20 mouse cellular contexts compared by ENCODE assay signal in the genomic region with DNA sequence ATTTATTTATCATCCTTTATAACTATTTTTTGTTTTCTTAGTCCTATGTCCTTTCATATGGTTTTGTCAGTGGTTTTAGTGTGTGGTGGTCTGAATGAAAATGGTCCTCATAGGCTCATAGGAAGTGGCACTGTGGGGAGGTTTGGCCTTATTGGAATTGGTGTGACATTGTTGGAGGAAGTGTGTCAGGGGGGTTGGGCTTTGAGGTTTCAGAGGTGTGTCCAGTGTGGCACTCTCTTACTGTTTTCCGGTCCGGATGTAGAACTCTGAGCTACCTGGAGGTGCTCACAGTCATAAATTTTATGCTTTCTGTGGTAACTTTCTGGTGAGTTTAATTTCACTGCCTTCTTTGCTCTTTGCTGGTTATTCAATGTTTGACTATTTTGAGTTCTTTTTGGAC. TPM values are rescaled to one million over a fixed set of nuclear protein-coding genes. Genes with fewer than 3 reads are reported as not detected.
DNase-seq lines count a peak whose midpoint lies in the region; ATAC-seq and TF ChIP-seq lines count a peak whose summit lies in the region.
"Had no signal": no experiment of that assay in that cellular context is flagged by ENCODE, and none has a peak within 500 bp of the region (broad histone marks: within the 10 kb centered on the region; RNA-seq: fewer than 3 reads in every experiment).

No protein-coding gene starts in this region.

- DNase-seq in 416B (ENCODE audit: low read depth) = peak; percentile 77
- peak; percentile 40 to 50 for DNase-seq in B cell, adult 2 months
- DNase-seq in frontal cortex, postnatal 25 days (ENCODE audit: low spot score in 2 of 2) = no peak
- DNase-seq in forebrain, postnatal 0 days = no peak
- no peak for DNase-seq in heart, adult 18-20 months
- DNase-seq: adrenal gland, adult 2 months; cerebellum, adult 9-10 months; heart, postnatal 10 days; thymus, postnatal 14 days had no signal

- H3K4me2 ChIP-seq in forebrain, postnatal 0 days (ENCODE audit: low read depth) = no peak overlapping the region
- H3K4me2 ChIP-seq: embryonic facial prominence, embryonic 13.5 days; heart, embryonic 11.5 days; hindbrain, embryonic 12.5 days; limb, embryonic 13.5 days; lung, embryonic 15.5 days; midbrain, embryonic 15.5 days had no signal

- H3K27me3 ChIP-seq in forebrain, postnatal 0 days (ENCODE audit: insufficient read depth, low read length) = no peaks in the 10 kb centered on the region
- H3K27me3 ChIP-seq: embryonic facial prominence, embryonic 13.5 days; hindbrain, embryonic 12.5 days; limb, embryonic 13.5 days; lung, embryonic 15.5 days; midbrain, embryonic 15.5 days had no signal

- H3K36me3 ChIP-seq in forebrain, postnatal 0 days (ENCODE audit: insufficient read depth) = peaks cover 9% of the 10 kb centered on the region; the same call in 1 of the 2 replicates
- H3K36me3 ChIP-seq: midbrain, embryonic 15.5 days had no signal

- H3K9me3 ChIP-seq in forebrain, postnatal 0 days (ENCODE audit: low read length) = no peaks in the 10 kb centered on the region
- H3K9me3 ChIP-seq: embryonic facial prominence, embryonic 13.5 days; hindbrain, embryonic 12.5 days; limb, embryonic 13.5 days; lung, embryonic 15.5 days; midbrain, embryonic 15.5 days had no signal

- H3K4me1 ChIP-seq in forebrain, postnatal 0 days (ENCODE audit: insufficient read depth) = no peaks in the 10 kb centered on the region
- H3K4me1 ChIP-seq: embryonic facial prominence, embryonic 13.5 days; hindbrain, embryonic 12.5 days; limb, embryonic 13.5 days; lung, embryonic 15.5 days; midbrain, embryonic 15.5 days had no signal

- 100% methylated on average over 2 of the region's 2 CpGs for WGBS in forebrain, postnatal 0 days

- H3K4me3 ChIP-seq in forebrain, postnatal 0 days (ENCODE audit: low read depth, low read length) = no peak overlapping the region
- H3K4me3 ChIP-seq: embryonic facial prominence, embryonic 13.5 days; hindbrain, embryonic 12.5 days; limb, embryonic 13.5 days; lung, embryonic 15.5 days; midbrain, embryonic 15.5 days had no signal

- peak; percentile 93 for ATAC-seq in common myeloid progenitor, adult 5-6 weeks (replicated peaks; ENCODE audit: low read depth, poor library complexity, severe bottlenecking)
- peak; percentile 68 for ATAC-seq in megakaryocyte-erythroid progenitor cell, adult 5-6 weeks (replicated peaks; ENCODE audit: low FRiP score, low TSS enrichment, poor library complexity, severe bottlenecking)
- ATAC-seq in forebrain, postnatal 0 days = no peak
- ATAC-seq: forebrain, embryonic 14.5 days; midbrain, embryonic 15.5 days had no signal

- no peak overlapping the region for H3K9ac ChIP-seq in forebrain, postnatal 0 days
- H3K9ac ChIP-seq: embryonic facial prominence, embryonic 13.5 days; hindbrain, embryonic 12.5 days; limb, embryonic 13.5 days; liver, embryonic 14.5 days; lung, embryonic 15.5 days; midbrain, embryonic 15.5 days had no signal

- TF ChIP-seq CTCF in forebrain, postnatal 0 days (IDR thresholded peaks at IDR 0.05; ENCODE audit: low read depth) = no peak

- no peak overlapping the region for H3K27ac ChIP-seq in forebrain, postnatal 0 days (ENCODE audit: low read depth, low read length)
- H3K27ac ChIP-seq: embryonic facial prominence, embryonic 13.5 days; hindbrain, embryonic 12.5 days; limb, embryonic 13.5 days; liver, embryonic 14.5 days; lung, embryonic 15.5 days; midbrain, embryonic 15.5 days; stomach, postnatal 0 days had no signal

RNA-seq across cellular contexts. Expression of a gene that starts 47.2 kb away (rescaled TPM):
- 39.1 and 44.2 TPM in 2 replicates for total RNA-seq in common myeloid progenitor, adult 5-6 weeks (2017)
- 20.4 and 31.0 TPM in 2 replicates for total RNA-seq in megakaryocyte-erythroid progenitor cell, adult 5-6 weeks (2014; fragmentation: Nextera tagmentation)
- total RNA-seq in megakaryocyte-erythroid progenitor cell, adult 5-6 weeks (2017) = 46.3 and 48.8 TPM in 2 replicates
- 16.2 and 18.2 TPM in 2 replicates for total RNA-seq in forebrain, postnatal 0 days (2014; rRNA removed)
- polyA plus RNA-seq in forebrain, postnatal 0 days (2015; fragmentation: Nextera tagmentation; extraction: Ambion mirVana) = 8.0 and 8.8 TPM in 2 replicates
- 10 to 100 TPM; 10.4 to 14.2 TPM for total RNA-seq in heart, adult 18-20 months (2021)

RNA-seq across cellular contexts. Expression of a gene that starts 50.3 kb away (rescaled TPM):
- 23.8 and 34.1 TPM in 2 replicates for total RNA-seq in common myeloid progenitor, adult 5-6 weeks (2017)
- 45.3 and 59.7 TPM in 2 replicates for total RNA-seq in megakaryocyte-erythroid progenitor cell, adult 5-6 weeks (2014; fragmentation: Nextera tagmentation)
- 19.5 and 26.3 TPM in 2 replicates for total RNA-seq in megakaryocyte-erythroid progenitor cell, adult 5-6 weeks (2017)
- 27.2 and 35.9 TPM in 2 replicates for total RNA-seq in forebrain, postnatal 0 days (2014; rRNA removed)
- 65.9 and 69.3 TPM in 2 replicates for polyA plus RNA-seq in forebrain, postnatal 0 days (2015; fragmentation: Nextera tagmentation; extraction: Ambion mirVana)
- total RNA-seq in heart, adult 18-20 months (2021) = 100 to 1,000 TPM; 154 to 168 TPM

Comparison
In these comparisons a context has a peak if more than half of its experiments do, and no peak if none do; other contexts are left out.
1. DNase-seq: peak in 416B (single experiment) and B cell, adult 2 months (2 of 2); none in frontal cortex, postnatal 25 days (0 of 2), forebrain, postnatal 0 days (single experiment) and heart, adult 18-20 months (0 of 2).